Mouse (Mus musculus): ENCODE data around the gene Gm10260.

Gm10260 gene

GRCm38 (mm10) chr13:97760532-97760931, at the start of gene Gm10260:
Gene Gm10260, minus strand, starts transcription at chr13:97760632.
- no peak for DNase-seq

- DNase-seq = no peak
Measured at GRCm38 (mm10) chr13:97809828-97810227, 49.4 kb upstream of the Gm10260 start.

GRCm38 (mm10) chr13:97805907-97806306, 45.5 kb upstream of the Gm10260 start:
- no peak for DNase-seq

- DNase-seq = no peak
Measured at GRCm38 (mm10) chr13:97802386-97802785, 42.0 kb upstream of the Gm10260 start.

- DNase-seq = no peak
Measured at GRCm38 (mm10) chr13:97797462-97797861, 37.0 kb upstream of the Gm10260 start.

GRCm38 (mm10) chr13:97794780-97795179, 34.3 kb upstream of the Gm10260 start:
- DNase-seq = no peak

DNA sequence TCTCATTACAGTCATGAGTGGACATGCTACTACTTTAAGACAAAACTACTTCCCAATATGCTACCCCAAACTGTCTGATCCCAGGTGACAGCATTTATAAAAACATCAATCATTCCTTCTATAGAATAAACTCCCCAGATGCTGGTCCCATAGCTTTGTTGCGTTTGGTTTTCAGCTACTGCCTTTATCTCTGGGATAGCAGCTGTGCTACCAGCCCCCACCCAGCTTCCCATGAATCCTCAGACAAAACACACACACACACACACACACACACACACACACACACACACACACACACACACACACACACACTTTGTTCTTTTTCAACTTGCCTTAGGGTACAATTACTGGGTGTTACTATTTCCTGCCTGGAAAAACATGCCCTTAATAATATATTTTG, 33.5 kb upstream of the Gm10260 start:
- no peak for DNase-seq

GRCm38 (mm10) chr13:97791664-97792063, 31.2 kb upstream of the Gm10260 start:
- DNase-seq = no peak

DNA sequence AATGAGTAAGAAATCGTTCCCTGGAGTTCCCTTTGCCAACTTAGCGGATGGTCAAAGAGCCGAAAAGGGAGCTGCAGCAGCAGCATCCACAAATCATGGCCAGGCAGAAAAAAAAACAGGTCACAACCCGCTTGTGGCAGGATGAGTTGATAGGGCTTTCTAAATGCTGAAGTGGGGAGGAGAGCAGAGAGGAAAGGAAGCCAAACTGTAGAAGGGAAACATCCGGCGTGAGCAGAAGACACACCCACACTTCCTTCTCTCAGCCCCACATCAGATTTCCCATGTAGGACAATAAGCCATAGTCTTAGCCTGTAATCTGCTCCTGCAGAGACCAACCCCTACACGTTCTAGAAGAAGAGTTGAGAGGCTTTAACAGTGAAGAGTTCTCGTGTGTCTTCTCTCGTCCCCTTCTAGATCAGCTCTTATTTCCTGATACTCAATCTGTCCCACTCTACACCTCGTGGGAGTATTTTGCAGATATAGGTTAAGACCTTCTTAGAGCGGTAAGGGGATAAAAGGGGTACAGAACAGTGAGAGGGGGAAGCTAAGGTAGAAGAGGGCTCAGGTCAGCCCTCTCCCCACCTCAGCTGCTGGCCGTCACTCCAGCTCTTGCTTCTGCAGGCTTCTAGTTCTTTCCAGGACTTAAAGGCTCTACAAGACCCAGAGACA, 29.5 kb upstream of the Gm10260 start:
- DNase-seq = peak; percentile 43

- no peak for DNase-seq
Measured at GRCm38 (mm10) chr13:97785167-97785835, 24.9 kb upstream of the Gm10260 start.

DNA sequence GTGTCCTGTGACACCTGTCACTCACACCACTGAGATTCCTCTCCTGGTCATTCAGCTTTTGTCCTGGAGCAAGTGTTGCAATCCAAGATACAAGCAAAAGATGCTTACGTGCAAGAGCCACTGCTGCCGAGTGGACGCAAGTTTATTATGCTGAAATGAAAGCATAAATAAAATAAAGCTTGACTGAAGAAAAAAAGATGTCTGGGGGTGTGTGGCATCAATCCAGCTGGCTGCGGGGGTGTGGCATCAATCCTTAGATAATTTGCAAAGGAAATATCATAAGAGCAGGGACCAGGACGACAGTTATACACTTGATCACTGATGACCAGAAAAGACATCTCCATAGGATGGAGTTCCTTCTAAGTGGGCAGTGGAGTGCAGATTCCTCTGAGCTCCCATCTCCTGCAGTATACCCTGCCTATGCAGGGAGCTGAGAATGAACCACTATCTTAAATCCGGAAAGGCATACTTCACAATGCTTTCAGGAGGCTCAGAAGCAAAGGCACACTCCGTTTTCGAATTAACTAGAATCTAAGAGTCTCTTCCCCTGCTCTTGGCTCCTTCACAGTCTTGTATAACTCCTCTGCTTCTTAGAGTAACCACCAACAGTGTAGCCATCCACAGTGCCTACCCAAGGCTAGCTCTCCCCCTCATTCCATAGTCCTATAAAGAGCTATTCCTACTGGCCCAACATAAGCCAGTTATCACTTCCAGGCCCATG, 23.2 kb upstream of the Gm10260 start:
- no peak for DNase-seq

DNA sequence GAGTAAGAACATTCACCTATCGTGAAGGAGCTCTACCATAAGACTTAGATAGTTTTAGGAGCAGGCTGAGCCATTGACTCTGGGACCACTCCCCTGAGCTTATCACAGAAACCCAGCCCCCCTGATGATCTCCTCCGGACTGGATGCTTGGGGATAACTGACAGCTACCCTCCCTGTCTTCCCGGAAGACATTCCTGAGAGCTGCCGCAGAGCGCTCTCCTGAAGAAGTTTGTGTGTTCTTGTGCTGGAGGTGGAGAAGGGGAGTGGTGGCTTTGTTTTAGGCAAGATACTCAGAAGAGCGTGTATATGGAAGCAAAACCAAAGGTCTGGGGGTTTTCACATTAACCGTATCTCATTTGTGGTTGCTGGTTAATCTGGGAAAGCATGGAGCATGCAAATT, 21.6 kb upstream of the Gm10260 start:
- no peak for DNase-seq

GRCm38 (mm10) chr13:97781637-97782036, 21.2 kb upstream of the Gm10260 start:
- DNase-seq = no peak

- DNase-seq = no peak
Measured at GRCm38 (mm10) chr13:97780556-97780955, 20.1 kb upstream of the Gm10260 start.

- DNase-seq = no peak
Measured at GRCm38 (mm10) chr13:97779657-97780445, 19.4 kb upstream of the Gm10260 start.

DNA sequence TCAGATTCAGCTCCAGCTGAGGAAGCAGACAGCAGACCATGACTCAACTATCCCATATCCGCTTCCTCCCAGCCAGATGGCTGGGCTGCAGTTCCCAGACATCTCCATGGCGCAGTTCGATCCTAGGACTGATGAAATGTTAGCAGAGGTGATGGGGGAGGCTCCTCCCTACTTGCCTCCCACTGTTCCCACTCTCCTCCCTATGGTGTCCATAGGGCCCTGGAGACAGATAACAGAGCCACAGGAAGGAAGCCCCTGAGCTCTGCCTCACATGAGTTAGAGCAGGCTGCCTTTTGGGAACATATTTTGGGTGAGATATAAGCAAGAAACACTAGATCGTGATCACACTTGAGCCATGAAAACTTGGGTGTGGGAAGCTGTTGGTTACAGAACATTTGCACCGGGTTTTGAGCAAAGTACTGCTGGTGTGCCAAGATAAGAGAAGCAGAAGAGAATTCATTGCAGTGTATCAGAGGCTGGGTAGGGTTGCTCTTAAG, 18.3 kb upstream of the Gm10260 start:
- no peak for DNase-seq

DNA sequence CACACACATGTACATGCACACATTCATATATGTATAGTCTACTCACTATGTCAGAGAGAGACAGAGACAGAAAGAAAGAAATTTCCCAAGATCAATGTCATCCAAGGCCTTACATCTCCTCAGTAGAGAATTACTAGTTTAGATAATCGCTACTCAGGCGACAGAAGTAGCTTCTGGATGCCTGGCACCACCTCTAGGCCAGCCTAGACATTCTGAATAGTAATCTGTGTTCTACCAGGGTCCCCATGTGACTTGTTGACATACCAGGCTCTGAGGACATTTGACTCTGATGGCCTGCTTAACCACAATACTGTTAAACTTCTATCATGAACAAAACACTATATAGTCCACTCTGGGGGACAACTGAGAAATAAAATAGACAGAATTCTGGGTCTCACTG, 17.2 kb upstream of the Gm10260 start:
- no peak for DNase-seq

DNA sequence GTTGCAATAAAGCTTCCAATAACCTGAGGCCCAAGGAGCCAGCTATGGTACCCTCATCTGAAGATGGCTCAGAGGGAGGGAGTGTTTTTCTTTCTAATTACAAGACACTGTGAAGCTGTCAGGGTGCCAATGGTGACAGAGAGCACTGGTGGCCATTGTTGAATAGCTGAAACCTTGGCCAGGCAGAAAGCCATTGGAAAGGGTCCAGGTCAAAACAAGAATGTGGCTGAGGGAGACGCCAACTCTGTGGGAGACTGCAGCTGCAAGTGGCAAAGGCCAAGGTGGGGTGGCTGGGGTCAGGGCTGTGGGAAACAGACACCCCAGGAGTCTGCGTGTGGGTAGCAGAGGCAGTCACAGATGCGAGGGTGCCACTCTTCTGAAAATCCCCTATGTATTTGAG, 16.3 kb upstream of the Gm10260 start:
- DNase-seq = no peak

GRCm38 (mm10) chr13:97775907-97776306, 15.5 kb upstream of the Gm10260 start:
- no peak for DNase-seq

DNA sequence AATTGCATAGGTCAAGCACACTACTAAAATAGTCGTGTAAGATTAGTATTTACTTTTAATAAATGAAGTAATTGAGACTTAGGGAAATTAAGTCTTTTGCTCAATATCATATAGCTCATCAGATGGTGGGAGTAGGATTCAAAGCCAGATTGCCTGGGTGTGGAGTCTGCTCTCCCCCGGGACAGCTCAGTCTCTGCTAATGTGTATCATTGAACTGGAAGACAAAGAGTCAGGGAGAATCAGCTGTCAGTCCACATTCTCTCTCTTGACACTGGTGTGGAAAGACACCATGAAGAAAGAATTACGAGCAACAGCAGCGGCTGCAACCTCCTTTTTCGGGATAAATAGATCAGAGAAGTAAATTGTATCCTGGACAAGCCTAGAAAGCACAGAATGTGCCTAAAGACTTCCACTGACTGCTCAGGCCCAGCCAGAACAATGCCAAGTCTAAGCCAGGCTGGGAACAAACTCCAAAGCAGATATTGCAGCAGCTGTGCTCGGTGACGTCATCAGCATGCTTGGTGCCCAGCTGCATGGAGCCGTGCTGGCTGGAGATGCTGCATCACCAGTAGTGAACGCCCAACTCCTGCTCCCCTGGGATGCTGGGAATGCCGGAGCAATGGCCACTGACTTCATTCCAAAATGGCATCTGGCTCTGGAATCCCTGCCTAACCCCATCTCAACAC, 14.5 kb upstream of the Gm10260 start:
- no peak for DNase-seq

GRCm38 (mm10) chr13:97769205-97769604, 8.8 kb upstream of the Gm10260 start:
- DNase-seq = no peak

- DNase-seq = no peak
Measured at GRCm38 (mm10) chr13:97768803-97769202, 8.4 kb upstream of the Gm10260 start.
